In the genomic region with DNA sequence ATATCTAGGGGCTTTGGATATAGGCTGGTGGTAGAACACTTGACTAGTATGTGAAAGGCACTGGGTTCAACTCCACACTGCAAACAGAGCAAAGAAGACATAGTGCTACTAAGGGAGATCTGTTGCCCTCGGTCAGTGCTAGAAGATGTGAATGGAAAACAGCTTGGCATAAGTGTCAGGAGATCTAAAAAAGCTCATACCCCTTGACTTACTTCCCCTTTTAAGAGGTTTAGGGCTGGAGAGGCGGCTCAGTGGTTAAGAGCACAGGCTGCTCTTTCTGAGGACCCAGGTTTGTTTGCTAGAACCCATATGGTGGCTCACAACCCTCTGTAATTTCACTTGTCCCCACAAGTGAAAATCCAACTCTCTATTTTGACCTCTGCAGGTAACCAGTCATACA, we compare ENCODE assay signal across 31 mouse cellular contexts. TPM values are rescaled to one million over a fixed set of nuclear protein-coding genes. Genes with fewer than 3 reads are reported as not detected.
A peak's percentile ranks its signal among the peaks of the same experiment; 100 is the strongest.
DNase-seq lines count a peak whose midpoint lies in the region; ATAC-seq and TF ChIP-seq lines count a peak whose summit lies in the region.
"Had no signal": no experiment of that assay in that cellular context is flagged by ENCODE, and none has a peak within 500 bp of the region (broad histone marks: within the 10 kb centered on the region; RNA-seq: fewer than 3 reads in every experiment).

No protein-coding gene starts in this region.

- no peaks in the 10 kb centered on the region for H3K79me2 ChIP-seq in CH12.LX (replicated peaks; ENCODE audit: control insufficient read depth, extremely low read depth, insufficient read depth, poor library complexity, severe bottlenecking)

- no peak overlapping the region for H3K27ac ChIP-seq in CH12.LX (ENCODE audit: insufficient read depth, low read depth)
- no peak overlapping the region for H3K27ac ChIP-seq in liver, postnatal 0 days (ENCODE audit: low read depth)
- H3K27ac ChIP-seq: forebrain, embryonic 10.5 days; forebrain, embryonic 13.5 days; gastrocnemius, adult 2 months; hindbrain, embryonic 14.5 days; hindbrain, postnatal 0 days had no signal

- H3K9ac ChIP-seq in CH12.LX (ENCODE audit: insufficient read depth, low read depth) = no peak overlapping the region
- no peak overlapping the region for H3K9ac ChIP-seq in liver, postnatal 0 days (replicated peaks)
- H3K9ac ChIP-seq: forebrain, embryonic 13.5 days; hindbrain, embryonic 14.5 days had no signal

- TF ChIP-seq EP300 in CH12.LX (IDR thresholded peaks at IDR 0.05; ENCODE audit: low read length) = no peak
- no peak for TF ChIP-seq EP300 in liver, postnatal 0 days (IDR thresholded peaks at IDR 0.05; ENCODE audit: low read depth)

- TF ChIP-seq POLR2A in CH12.LX (IDR thresholded peaks at IDR 0.05; ENCODE audit: low read depth, low read length) = no peak

- no peak for TF ChIP-seq RAD21 in CH12.LX (IDR thresholded peaks at IDR 0.05; ENCODE audit: low read depth, low read length)

- no peak overlapping the region for H3K4me3 ChIP-seq in CH12.LX (replicated peaks in 1 of 3; ENCODE audit: low read depth in 2 of 3, low read length in 2 of 3, poor library complexity in 1 of 3)
- H3K4me3 ChIP-seq in liver, postnatal 0 days (ENCODE audit: low read depth, low read length) = no peak overlapping the region
- H3K4me3 ChIP-seq: forebrain, embryonic 10.5 days; forebrain, embryonic 13.5 days; gastrocnemius, adult 2 months had no signal

- 62% methylated on average over 2 of the region's 2 CpGs for WGBS in liver, postnatal 0 days (ENCODE audit: insufficient replicate concordance)

- dilution Hi-C loops in CH12.LX (cut with MboI; ENCODE audit: extremely low pct_ligation_motif_present, extremely low pct_unique_long_range_greater_than_20kb, low sequenced_read_pairs) = no loop called here

- no peaks in the 10 kb centered on the region for H3K27me3 ChIP-seq in CH12.LX (replicated peaks)
- no peaks in the 10 kb centered on the region for H3K27me3 ChIP-seq in liver, postnatal 0 days (ENCODE audit: insufficient read depth, low read length)
- H3K27me3 ChIP-seq: forebrain, embryonic 13.5 days had no signal

- peaks cover 0 to 21% of the 10 kb centered on the region in 2 experiments; a peak in 2 of 4 replicates for H3K4me1 ChIP-seq in CH12.LX (ENCODE audit: control insufficient read depth in 1 of 2, insufficient read depth in 2 of 2)
- peaks cover 7% of the 10 kb centered on the region for H3K4me1 ChIP-seq in liver, postnatal 0 days (ENCODE audit: insufficient read depth)

- DNase-seq in 416B (ENCODE audit: low read depth) = peak; percentile 45
- peak; percentile 52 for DNase-seq in CH12.LX (ENCODE audit: extremely low read depth)
- no peak for DNase-seq in testis, postnatal 14 days (ENCODE audit: low spot score)
- DNase-seq in frontal cortex, postnatal 14 days (ENCODE audit: low spot score in 2 of 2) = no peak
- no peak for DNase-seq in liver, postnatal 0 days
- DNase-seq: adrenal gland, adult 8-10 months; adrenal gland, postnatal 25 days; cerebellum, adult 11-12 months; cerebellum, adult 8-10 months; cerebellum, postnatal 10 days; cerebellum, postnatal 36 days; gastrocnemius, adult 2 months; gastrocnemius, postnatal 14 days; heart, adult 18-20 months; heart, postnatal 36 days; kidney, adult 11 months had no signal

- TF ChIP-seq CTCF in CH12.LX (conservative IDR thresholded peaks at IDR 0.05 in 1 of 2, IDR thresholded peaks at IDR 0.05 in 1 of 2; ENCODE audit: low read depth in 2 of 2, low read length in 2 of 2) = no peak
- no peak for TF ChIP-seq CTCF in liver, postnatal 0 days (IDR thresholded peaks at IDR 0.05; ENCODE audit: low read depth)

- ATAC-seq in common myeloid progenitor, adult 5-6 weeks (replicated peaks; ENCODE audit: low read depth, poor library complexity, severe bottlenecking) = peak; percentile 72
- peak; percentile 54 for ATAC-seq in megakaryocyte progenitor cell, adult 5-6 weeks (replicated peaks; ENCODE audit: poor library complexity)
- ATAC-seq in liver, postnatal 0 days = no peak
- ATAC-seq: activated CD4-positive, CD25-positive, alpha-beta regulatory T cell, adult 4 months; forebrain, embryonic 13.5 days; forebrain, embryonic 16.5 days; hindbrain, postnatal 0 days; inflammation-experienced regulatory T-cells, adult 6 months had no signal

- H3K9me3 ChIP-seq in CH12.LX (replicated peaks; ENCODE audit: low read length) = no peaks in the 10 kb centered on the region
- no peaks in the 10 kb centered on the region for H3K9me3 ChIP-seq in liver, postnatal 0 days (ENCODE audit: low read length)
- H3K9me3 ChIP-seq: forebrain, embryonic 10.5 days; forebrain, embryonic 13.5 days; G1E had no signal

- in situ Hi-C loops in CH12.LX (cut with MboI; ENCODE audit: low pct_ligation_motif_present, low pct_unique_long_range_greater_than_20kb, low sequenced_read_pairs) = no loop called here

- peaks cover 14 to 46% of the 10 kb centered on the region in 2 experiments for H3K36me3 ChIP-seq in CH12.LX (replicated peaks in 1 of 2; ENCODE audit: control insufficient read depth in 1 of 2, insufficient read depth in 1 of 2, low read length in 1 of 2)
- H3K36me3 ChIP-seq in liver, postnatal 0 days (replicated peaks; ENCODE audit: insufficient read depth, low read length) = peaks cover 12% of the 10 kb centered on the region; the same call in 1 of the 2 replicates

- H3K4me2 ChIP-seq in CH12.LX (ENCODE audit: insufficient read depth, low read depth, poor library complexity, severe bottlenecking) = no peak overlapping the region
- H3K4me2 ChIP-seq in liver, postnatal 0 days (ENCODE audit: low read depth, low read length) = no peak overlapping the region
- H3K4me2 ChIP-seq: forebrain, embryonic 13.5 days; heart, embryonic 11.5 days; hindbrain, embryonic 14.5 days had no signal

TF ChIP-seq in CH12.LX, 34 proteins besides CTCF, POLR2A, EP300 and RAD21:
- TF ChIP-seq POLR2AphosphoS2 (IDR thresholded peaks at IDR 0.05; ENCODE audit: low read depth, low read length) (no peak), BHLHE40 (IDR thresholded peaks at IDR 0.05; ENCODE audit: low read depth, low read length) (no peak), ZC3H11A (IDR thresholded peaks at IDR 0.05; ENCODE audit: low read depth, low read length) (no peak), ELF1 (IDR thresholded peaks at IDR 0.05; ENCODE audit: low read depth, low read length) (no peak), ZKSCAN1 (IDR thresholded peaks at IDR 0.05; ENCODE audit: borderline replicate concordance, low read depth, low read length) (no peak), MAX (IDR thresholded peaks at IDR 0.05; ENCODE audit: low read length) (no peak), MAZ (IDR thresholded peaks at IDR 0.05; ENCODE audit: low read depth, low read length) (no peak), MEF2A (IDR thresholded peaks at IDR 0.05; ENCODE audit: borderline replicate concordance, low read depth, low read length) (no peak), GABPA (IDR thresholded peaks at IDR 0.05; ENCODE audit: insufficient replicate concordance, low read depth, low read length) (no peak), TCF12 (IDR thresholded peaks at IDR 0.05; ENCODE audit: low read depth, low read length) (no peak), JUND (conservative IDR thresholded peaks at IDR 0.05; ENCODE audit: low read depth, low read length) (no peak)

RNA-seq across cellular contexts. Expression of a gene that starts 6.1 kb away (rescaled TPM):
- total RNA-seq in CH12.LX (2012; rRNA removed) = 12.7 and 17.0 TPM in 2 replicates
- total RNA-seq in CH12.LX (2014; rRNA removed) = 3.0 and 3.1 TPM in 2 replicates
- 14.7 and 15.2 TPM in 2 replicates for polyA plus RNA-seq in CH12.LX (2012; ENCODE audit: insufficient read length, low read depth)
- total RNA-seq in common myeloid progenitor, adult 5-6 weeks (2017) = 13.3 and 28.6 TPM in 2 replicates
- 11.6 and 14.3 TPM in 2 replicates for total RNA-seq in megakaryocyte progenitor cell, adult 5-6 weeks (2015)
- 12.5 and 19.1 TPM in 2 replicates for total RNA-seq in megakaryocyte progenitor cell, adult 5-6 weeks (2017)
- 8.5 and 9.5 TPM in 2 replicates for polyA plus RNA-seq in liver, postnatal 0 days (2015; fragmentation: Nextera tagmentation; extraction: Ambion mirVana)

RNA-seq across cellular contexts. Expression of a gene that starts 6.2 kb away (rescaled TPM):
- total RNA-seq in CH12.LX (2012; rRNA removed) (30.6 and 37.1 TPM in 2 replicates), CH12.LX (2014; rRNA removed) (18.6 and 18.7 TPM in 2 replicates)
- polyA plus RNA-seq in CH12.LX (2012; ENCODE audit: insufficient read length, low read depth) = 36.3 and 41.2 TPM in 2 replicates
- total RNA-seq in common myeloid progenitor, adult 5-6 weeks (2017) = 6.5 and 10.0 TPM in 2 replicates
- 8.9 and 9.6 TPM in 2 replicates for total RNA-seq in megakaryocyte progenitor cell, adult 5-6 weeks (2015)
- 8.2 and 8.5 TPM in 2 replicates for total RNA-seq in megakaryocyte progenitor cell, adult 5-6 weeks (2017)
- 4.2 and 4.8 TPM in 2 replicates for polyA plus RNA-seq in liver, postnatal 0 days (2015; fragmentation: Nextera tagmentation; extraction: Ambion mirVana)

RNA-seq across cellular contexts. Expression of a gene that starts 23.4 kb away (rescaled TPM):
- total RNA-seq in CH12.LX (2012; rRNA removed) (not detected in 2 replicates), CH12.LX (2014; rRNA removed) (not detected in 2 replicates)
- not detected in 2 replicates for polyA plus RNA-seq in CH12.LX (2012; ENCODE audit: insufficient read length, low read depth)
- not detected in 2 replicates for total RNA-seq in common myeloid progenitor, adult 5-6 weeks (2017)
- total RNA-seq in megakaryocyte progenitor cell, adult 5-6 weeks (2015) = not detected in 2 replicates
- total RNA-seq in megakaryocyte progenitor cell, adult 5-6 weeks (2017) = not detected in 2 replicates
- not detected in 2 replicates for polyA plus RNA-seq in liver, postnatal 0 days (2015; fragmentation: Nextera tagmentation; extraction: Ambion mirVana)
- total RNA-seq: adrenal gland, adult 8-10 months; adrenal gland, postnatal 25 days; gastrocnemius, adult 2 months; gastrocnemius, postnatal 14 days; gastrocnemius, postnatal 4 days; heart, adult 18-20 months; heart, postnatal 36 days; hindbrain, postnatal 0 days had no signal
- polyA plus RNA-seq: activated CD4-positive, CD25-positive, alpha-beta regulatory T cell, adult 4 months; embryonic facial prominence, embryonic 11.5 days; G1E; heart, embryonic 11.5 days; heart, embryonic 14.5 days; heart, postnatal 0 days; inflammation-experienced regulatory T-cells, adult 6 months had no signal

Comparison
In these comparisons a context has a peak if more than half of its experiments do, and no peak if none do; other contexts are left out.
1. DNase-seq: peak in 416B (single experiment) and CH12.LX (single experiment); none in testis, postnatal 14 days (single experiment), frontal cortex, postnatal 14 days (0 of 2) and liver, postnatal 0 days (single experiment).